Mouse (Mus musculus) small intestine, adult 2 months (tissue): ENCODE measurements around the gene Kremen2.

Source experiments
- CTCF ChIP-seq: fragments of 200-500 bp; IDR thresholded peaks from 2 replicates; pipeline ENCODE4 v1.5.1; 2012; ENCODE audit warnings: low read depth, mild to moderate bottlenecking, control low read depth, inconsistent platforms, low read length, moderate library complexity, mixed read lengths; ENCODE audit not compliant: insufficient replicate concordance, insufficient read length; ENCODE audit errors: extremely low read depth
- POLR2A ChIP-seq: fragments of 200-500 bp; IDR thresholded peaks from 2 replicates; pipeline ENCODE4 v1.6.1; 2012; ENCODE audit warnings: low read depth, mild to moderate bottlenecking, control low read depth, inconsistent platforms, low read length, moderate library complexity

DNA sequence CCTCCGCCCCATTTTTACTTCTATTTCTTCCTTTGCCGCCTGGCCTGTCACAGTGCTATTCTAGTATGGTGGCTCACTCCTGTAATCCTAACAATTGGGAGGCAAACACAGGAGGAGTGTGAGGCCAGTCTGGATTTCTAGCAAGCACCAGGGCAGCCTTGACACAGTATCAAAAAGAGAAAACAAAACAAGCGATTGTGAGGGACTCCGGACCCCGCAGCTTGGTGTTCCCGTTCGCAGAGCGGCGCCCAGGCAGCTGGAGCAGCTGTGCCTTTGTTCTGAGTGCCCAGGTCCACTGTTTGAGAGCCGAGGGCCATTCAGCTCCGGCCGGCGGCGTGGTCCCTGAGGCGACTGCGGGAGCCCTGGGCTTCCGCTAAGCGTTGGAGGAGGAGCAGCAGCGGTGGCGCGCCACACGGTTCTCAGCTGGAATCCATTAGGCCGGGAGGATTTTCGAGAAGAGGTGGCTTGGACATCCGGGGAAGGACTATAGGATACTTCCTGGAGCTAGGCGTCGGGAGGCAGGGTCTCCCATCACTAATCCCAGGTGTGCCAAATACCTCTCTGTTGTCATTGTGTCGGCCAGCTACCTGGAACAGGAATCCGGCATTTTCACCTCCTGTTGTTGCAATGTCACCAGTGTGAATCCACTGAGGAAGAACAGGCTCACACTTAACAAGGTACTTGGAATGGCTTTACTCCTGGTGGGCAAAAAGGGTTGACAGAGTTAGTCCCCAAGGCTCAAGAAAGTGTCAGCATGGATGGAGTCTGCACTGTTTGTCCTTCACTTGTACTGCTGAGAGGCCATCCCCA lies 44.8 kb upstream of the Kremen2 start, which contains the start of gene Srrm2:
- TF ChIP-seq CTCF, result no peak
- TF ChIP-seq POLR2A, result peak; percentile 67; the same call in 1 of the 2 replicates
